Mouse (Mus musculus): Measurements from ENCODE around the gene Cux2. TPM values are rescaled to one million over a fixed set of nuclear protein-coding genes. Genes with fewer than 3 reads are reported as not detected.

Cux2 gene
- polyA plus RNA-seq, 1 experiment from 2014 or later = 9.0 TPM

Small RNA genes within 50 kb of the gene (microRNA-seq; reads per million reads assigned to microRNA genes)
- gene Mir7031 = not detected

Other genes with a start within 250 kb of the Cux2 start
- gene Sh2b3, start 212.5 kb downstream of the Cux2 start, polyA plus RNA-seq (2014; fragmentation: Nextera tagmentation; extraction: Ambion mirVana) = 15.4 and 17.2 TPM in 2 replicates
- gene Pheta1, start 201.1 kb downstream of the Cux2 start, polyA plus RNA-seq (2014; fragmentation: Nextera tagmentation; extraction: Ambion mirVana) = 17.6 and 17.8 TPM in 2 replicates
- 1.7 and 2.3 TPM in 2 replicates for gene Myl2, start 50.8 kb upstream of the Cux2 start, polyA plus RNA-seq (2014; fragmentation: Nextera tagmentation; extraction: Ambion mirVana)
- not detected in 2 replicates for gene Ccdc63, start 90.7 kb upstream of the Cux2 start, polyA plus RNA-seq (2014; fragmentation: Nextera tagmentation; extraction: Ambion mirVana)
- 221 and 234 TPM in 2 replicates for gene Ppp1cc, start 108.2 kb upstream of the Cux2 start, polyA plus RNA-seq (2014; fragmentation: Nextera tagmentation; extraction: Ambion mirVana)
- 6.2 and 6.3 TPM in 2 replicates for gene Hvcn1, start 156.7 kb upstream of the Cux2 start, polyA plus RNA-seq (2014; fragmentation: Nextera tagmentation; extraction: Ambion mirVana)
- 6.5 and 8.2 TPM in 2 replicates for gene Tctn1, start 214.4 kb upstream of the Cux2 start, polyA plus RNA-seq (2014; fragmentation: Nextera tagmentation; extraction: Ambion mirVana)
- 11.3 and 11.8 TPM in 2 replicates for gene Pptc7, start 234.3 kb upstream of the Cux2 start, polyA plus RNA-seq (2014; fragmentation: Nextera tagmentation; extraction: Ambion mirVana)

Measured in stomach, embryonic 14.5 days (tissue).